Mouse (Mus musculus): ENCODE results near the gene Supt3.

The Supt3 gene

DNA sequence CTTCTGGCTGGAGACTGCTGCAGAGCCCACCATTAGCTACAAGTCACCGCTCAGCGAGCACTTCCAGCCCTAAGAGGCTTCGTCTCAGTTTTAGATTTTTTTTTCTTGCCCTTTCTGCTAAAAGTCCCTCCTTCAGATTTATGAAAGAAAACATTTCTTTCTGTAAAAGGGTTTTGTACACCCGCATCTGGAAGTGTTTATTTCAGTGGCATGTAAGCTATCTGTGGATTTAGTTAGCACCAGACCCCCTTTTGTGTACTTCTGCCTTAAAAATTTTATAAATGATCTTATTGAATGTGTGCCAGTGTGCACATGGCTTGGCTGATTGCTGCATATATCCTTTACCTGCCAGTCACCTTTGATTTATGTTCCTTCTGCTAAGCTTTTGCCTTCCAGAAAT lies 277.6 kb downstream of the Supt3 start:
- no peak for DNase-seq (ENCODE audit: low read depth, low spot score)

DNA sequence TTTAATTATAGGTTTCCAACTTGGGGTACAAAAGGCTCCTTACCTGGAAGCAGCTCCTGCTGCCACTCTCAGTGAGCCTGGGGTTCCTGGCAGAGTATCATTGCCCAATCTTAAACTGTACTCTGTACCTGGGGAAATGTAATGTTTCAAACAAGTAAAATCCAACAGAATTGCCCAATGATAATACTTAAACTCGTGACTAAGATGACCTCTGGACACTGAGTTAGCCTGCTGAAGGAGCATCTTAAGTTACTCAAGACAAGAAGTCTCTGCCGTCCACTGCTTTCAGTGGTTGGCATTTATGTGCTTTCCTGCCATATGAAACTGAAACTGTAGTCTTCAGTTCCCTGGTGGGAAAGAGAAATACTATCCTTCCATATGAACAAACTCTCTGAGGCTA lies 279.9 kb downstream of the Supt3 start:
- DNase-seq (ENCODE audit: low read depth, low spot score): no peak

DNA sequence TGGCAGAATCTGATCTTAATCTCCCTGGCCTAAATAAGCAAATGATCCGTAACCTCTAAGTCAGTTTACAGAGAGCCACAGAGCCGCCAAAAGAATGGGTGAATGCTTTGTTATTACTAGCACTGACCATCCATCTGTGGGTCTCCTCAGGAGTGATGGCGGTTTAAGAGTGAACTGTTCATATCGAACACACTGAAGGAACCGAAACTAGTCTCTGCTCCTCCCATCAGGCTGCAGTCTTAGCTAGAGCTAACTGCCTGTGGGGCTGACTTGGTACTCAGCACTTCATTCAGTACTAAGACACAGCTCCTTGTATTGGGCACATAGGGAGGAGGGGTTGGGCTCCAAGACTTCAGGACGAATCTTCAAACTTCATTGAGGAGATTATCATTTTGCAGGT lies 280.8 kb downstream of the Supt3 start:
- no peak for DNase-seq (ENCODE audit: low read depth, low spot score)

DNA sequence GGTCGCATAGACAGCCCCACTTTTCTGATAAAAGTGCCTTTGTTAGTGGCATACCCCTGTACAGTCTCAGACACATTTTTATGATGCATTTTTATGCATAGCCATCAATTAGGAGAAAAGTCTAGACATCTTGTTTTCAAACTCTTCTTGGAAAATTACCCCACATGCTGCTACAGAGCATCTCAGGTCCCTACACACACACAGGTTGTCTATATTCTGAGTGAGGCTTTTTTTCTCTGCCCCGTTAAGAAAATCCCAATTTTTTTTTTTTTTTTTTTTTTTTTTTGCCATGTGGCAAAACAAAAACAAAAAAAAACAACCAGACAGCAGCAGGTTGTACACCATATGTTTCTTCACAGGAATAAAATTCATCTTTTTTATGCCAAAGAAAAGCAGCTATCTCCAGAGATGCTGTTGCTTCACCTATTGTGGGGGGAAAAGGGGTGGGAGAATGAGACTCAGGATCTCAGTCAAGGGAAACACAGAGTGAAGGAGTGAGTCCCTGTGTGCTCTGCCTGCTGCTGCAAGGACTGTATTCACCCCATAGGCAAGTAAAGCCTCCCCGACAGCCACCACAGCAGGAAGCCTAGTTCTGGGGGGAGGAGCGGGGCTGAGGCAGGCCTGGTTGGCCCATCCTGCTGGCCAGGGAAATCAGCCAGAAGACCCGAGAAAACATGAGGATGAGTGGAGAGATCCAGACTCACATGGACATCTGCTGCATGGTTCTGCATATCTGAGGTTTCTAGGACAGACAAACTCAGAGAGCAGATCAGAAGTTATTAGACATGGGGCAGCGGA lies 281.8 kb downstream of the Supt3 start:
- no peak for DNase-seq (ENCODE audit: low read depth, low spot score)

DNA sequence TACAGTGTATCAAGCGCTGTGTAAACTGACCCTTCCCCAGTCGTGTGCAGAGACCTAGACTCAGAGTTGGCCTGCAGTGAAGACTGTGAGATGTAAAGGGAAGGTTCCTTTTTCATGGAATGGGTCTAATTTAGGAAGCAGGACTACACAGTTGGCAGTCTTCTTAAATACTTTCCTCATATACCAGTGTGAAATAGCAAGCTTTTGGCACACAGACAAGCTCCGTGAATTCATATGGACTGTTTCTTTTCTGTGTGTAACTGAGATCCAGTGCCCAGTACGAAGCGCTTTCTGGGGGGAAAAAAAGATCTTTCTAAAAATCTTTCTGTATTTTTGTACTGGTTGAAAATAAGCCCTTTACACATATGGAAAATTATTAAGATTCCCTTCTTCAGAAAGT lies 286.8 kb downstream of the Supt3 start:
- DNase-seq (ENCODE audit: low read depth, low spot score): no peak

DNA sequence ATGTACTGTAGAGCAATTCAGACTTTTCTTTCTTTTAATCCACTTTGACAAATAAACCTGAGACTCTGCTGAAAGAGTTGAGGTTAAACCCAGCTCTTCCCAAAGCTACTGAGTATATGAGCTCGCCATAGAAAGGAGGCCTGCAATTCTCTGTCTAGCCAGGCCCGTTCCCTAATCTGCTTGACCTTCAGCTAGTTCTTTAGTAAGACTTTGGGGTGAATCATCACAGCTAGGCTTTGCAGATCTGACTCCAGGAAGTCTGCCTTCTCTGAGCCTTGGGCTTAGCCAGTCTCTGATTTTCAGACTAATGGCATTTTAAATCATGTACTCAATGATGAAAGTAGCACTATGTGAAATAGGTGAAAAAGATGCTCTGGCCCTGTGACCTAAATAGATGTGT lies 288.5 kb downstream of the Supt3 start:
- DNase-seq (ENCODE audit: low read depth, low spot score): no peak

DNA sequence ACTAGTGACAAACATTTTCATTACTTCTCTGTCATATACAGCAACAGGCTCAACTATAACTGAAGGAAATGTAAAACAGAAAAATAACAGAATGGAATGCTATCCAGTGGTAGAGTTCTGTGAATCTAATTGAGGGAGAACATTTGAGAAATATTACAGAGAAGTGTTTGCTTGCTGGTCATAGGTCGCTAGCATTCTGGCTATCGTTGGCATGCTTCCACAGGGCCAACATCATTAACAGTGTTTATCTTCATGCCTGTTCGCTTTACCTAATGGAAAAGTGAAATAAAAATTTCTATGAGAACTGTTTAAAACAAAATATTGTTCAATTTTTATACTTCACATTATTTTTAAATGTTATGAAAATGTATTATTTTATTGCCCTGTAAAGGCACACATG lies 290.5 kb downstream of the Supt3 start:
- DNase-seq (ENCODE audit: low read depth, low spot score): no peak

DNA sequence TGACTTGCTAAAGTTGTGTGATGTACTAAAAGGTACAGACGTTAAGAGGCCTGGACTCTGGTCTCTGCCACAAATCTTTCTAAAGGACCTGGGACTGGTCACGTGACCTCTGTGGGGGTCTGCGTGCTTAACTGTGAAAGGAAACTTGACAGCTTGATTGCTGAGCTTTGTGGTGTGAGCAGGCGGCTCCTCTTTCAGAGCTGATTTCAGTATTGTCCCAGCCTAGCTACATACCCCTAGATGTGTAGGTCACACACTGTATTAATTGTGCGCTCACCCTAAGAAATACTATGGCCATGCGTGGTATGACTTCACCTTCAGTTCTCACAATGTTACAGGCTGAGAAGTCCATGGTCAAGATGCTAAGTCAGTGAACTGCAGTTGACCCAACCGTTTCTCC lies 291.4 kb downstream of the Supt3 start:
- DNase-seq (ENCODE audit: low read depth, low spot score): no peak

DNA sequence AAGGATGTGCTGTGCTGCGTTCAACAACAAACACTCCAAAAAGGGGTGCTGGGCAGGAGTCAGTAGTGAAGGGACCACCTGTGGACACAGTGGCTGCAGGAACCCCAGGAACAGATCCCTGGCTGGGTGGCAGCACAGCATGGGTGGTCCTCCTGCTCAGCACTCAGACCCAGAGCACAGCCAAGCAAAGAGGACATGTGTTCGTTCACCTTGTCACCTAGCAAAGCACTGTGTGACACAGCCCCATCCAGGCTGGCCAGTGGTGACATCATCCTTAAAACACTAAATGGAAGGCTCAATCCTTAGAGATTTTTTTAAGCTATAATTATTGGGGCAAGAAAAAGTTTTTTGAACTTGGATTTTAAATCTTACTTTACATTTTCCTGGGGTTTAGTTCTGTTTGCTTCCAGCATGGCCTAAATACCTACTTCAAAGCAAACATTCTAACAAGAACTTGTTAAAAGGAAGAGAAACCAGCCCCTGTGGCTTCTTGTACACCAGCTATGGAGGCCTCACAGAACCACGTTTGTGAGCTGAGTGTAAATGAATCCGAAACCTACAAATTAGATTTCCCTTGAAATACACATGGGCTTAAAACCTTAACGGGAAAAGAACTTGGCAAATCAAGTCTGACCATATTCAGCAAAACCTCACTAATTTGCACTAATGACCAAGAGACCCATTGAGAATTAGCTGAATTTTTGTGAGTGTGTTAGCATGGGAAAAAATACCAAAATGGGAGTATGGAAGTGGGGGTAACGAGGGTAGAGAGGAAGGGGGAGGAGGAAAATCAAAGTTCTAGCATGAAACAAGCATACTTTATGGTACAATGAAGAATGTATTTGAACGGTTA lies 295.8 kb downstream of the Supt3 start:
- DNase-seq (ENCODE audit: low read depth, low spot score): no peak

DNA sequence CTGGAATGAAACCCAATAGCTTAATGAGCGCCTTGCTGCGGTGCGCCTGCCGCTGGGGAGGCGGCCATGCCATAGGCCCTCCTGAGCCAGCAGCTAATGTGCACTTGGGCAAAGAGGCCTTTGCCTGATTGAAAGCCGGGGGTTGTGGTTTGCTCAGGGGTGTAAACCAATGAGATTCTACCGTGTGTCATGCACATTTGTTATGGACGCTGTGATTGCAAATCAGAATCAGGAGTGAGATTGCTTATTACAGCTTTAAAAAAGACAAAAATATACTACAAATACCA lies 296.3 kb downstream of the Supt3 start:
- DNase-seq (ENCODE audit: low read depth, low spot score): no peak

DNA sequence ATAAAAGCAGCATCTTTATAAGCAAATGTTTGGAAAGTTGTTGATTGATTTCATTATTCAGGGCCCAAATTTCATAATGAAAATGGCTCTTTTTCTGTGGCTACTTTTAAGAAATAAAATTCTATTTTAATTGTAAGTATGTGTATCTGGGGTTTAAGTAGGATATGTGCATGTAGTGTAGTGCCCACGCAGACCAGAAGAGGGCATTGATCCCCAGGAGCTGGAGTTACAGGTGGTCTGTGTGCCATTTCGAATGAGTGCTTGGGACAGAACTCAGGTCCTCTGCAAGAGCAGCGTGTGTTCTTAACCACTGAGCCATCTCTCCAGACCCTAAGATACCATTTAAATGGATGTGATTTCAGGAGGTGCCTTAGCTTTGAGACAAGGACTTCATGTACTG lies 296.8 kb downstream of the Supt3 start:
- no peak for DNase-seq (ENCODE audit: low read depth, low spot score)

DNA sequence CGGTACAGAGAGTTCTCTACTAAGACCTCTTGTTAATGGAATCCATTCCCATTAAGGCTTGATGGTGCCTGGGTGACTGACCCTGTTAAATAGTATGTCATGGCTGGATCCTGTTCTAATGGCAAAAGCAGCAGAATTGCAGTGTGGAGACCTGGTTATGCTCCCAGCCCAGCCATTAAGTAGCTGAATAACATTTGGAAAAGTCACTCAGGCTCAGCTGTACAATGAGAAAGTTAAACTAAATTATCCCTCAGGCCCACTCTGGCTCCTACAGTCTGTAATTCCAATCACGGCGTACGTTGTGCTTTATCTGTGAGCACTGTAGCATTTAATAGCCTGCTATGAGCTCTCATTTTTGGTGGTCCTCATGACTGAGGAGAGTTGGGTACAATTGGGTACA lies 300.0 kb downstream of the Supt3 start:
- DNase-seq (ENCODE audit: low read depth, low spot score): no peak

DNA sequence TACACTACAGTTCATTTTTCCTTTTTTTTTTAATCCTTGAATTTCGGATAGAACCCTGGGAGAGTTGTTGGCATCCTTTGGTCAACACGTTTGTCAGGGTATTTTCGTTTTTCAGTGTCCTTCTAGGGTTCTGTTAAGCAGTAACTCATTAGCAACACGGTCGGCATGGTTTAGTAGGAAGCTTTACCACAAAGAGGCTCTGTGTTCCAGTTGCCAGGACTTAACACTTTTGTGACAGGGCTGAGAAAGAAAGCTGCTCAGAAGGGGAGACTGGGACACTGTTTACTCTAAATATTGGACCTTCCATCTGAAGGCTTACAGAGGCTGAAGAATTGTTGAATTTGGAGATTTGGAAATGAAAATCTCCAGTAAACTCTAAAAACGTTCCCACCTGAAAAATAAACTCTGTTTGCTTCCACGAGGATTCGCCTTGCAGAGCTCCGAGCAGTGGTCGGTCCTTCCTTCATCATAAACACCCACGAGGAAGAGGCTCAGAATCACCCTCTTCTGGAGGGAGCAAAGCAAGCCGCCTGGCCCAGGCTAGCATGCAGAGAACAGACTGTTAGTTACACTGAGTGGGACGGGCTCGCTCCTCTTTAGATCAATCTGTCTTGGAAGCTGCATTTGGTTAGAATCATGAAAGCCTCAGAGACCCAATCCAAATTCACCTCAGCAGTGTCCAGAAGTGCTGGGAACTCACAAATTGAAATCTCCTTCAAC lies 301.1 kb downstream of the Supt3 start:
- DNase-seq (ENCODE audit: low read depth, low spot score): no peak

DNA sequence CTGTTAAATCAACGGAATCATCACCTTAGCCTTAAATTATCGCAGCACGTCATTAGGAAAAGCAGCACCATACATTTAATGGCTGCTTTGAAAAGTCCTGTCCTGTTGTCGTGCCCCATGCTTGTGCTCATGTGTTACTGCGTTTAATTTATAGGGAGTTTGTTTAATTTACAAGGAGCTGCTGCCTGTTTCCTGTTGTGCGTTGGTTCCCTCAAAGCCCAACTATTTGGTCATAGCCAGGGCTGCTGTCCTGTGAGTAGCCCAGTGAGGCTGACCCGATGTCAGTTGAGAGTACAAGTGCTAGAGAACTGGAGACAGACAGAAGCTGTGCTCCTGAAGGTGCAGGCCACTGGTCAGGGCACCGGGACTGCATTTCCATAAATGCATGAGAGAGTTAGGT lies 304.6 kb downstream of the Supt3 start:
- no peak for DNase-seq (ENCODE audit: low read depth, low spot score)

DNA sequence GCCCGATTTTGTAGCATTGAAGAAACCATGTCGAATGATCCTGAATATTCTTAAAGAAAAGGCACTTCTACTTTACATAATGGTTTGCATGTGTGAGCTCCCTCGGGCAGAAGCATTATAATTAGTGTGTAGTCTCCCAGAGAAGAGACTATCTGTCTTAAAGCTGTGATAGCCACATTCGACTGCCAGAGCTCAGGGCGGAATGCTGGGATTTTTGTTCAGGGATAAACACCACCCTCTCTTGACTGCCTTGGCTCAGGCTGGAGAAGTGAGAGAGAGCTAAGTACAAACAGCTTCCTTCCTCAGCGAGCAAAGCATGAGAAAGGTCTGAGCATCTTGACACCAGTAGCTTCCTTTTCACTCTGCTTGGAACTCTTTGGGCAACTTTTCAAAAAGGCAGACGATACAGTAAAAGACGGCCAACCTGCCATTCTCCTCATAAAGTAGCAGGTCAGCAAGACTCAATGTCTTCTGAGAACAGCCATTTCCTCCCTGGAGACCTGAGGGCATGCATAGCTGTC lies 305.1 kb downstream of the Supt3 start:
- no peak for DNase-seq (ENCODE audit: low read depth, low spot score)

DNA sequence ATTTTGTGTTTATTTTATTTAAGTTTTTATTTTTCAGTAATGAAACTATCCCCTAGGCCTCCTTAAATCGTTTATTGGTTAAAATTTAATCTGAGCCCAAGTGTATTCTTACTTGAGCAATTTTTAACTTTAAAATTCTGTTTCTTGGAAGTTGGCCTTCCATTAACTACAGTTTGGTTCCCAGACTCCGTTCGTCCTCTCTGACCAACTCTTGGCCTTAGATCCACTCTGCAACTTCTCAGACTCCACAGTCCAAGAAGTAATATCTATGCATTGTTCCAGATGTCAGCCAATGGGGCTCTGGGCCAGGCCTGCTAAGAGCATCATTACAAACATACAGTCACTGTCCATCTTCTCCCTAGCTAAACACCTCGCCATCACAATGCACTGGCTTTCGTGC lies 309.4 kb downstream of the Supt3 start:
- DNase-seq (ENCODE audit: low read depth, low spot score): no peak

DNA sequence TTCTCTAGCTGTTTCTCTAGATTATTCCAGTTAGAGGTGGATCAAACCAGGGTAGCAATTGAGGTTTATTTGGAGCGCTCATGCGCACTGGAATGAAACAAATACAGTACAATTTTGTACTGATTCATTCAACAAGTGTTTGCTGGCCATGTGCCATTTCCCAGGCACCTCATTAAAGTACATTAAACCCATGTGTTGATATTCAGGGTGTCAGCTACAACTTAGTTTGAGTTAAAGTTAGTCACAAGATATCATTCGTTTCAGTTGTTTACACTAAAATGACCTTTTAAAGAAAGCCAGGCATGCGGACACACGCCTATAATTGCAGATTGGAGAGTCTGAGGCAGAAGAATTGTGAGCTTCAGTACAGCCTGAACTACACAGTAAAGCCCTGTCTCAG lies 310.1 kb downstream of the Supt3 start:
- no peak for DNase-seq (ENCODE audit: low read depth, low spot score)

DNA sequence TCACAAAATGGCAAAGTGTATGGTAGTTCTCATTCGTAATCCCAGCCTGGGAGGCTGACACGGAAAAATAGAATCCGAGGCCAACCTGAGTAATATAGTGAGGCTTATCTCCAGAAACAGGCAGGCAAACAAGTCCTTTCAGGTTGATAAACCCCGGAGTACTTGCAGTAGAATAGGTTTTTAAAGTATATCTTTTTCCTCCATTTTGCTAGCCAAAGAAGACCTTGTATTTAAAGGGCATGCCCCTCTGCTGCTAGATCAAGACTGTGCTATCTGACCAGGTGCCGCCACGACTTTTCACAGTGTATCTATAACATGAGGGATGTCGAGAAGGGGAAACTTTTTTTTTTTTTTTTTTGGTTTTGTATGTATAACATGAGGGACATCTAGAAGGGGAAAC lies 324.1 kb downstream of the Supt3 start:
- DNase-seq (ENCODE audit: low read depth, low spot score): no peak

DNA sequence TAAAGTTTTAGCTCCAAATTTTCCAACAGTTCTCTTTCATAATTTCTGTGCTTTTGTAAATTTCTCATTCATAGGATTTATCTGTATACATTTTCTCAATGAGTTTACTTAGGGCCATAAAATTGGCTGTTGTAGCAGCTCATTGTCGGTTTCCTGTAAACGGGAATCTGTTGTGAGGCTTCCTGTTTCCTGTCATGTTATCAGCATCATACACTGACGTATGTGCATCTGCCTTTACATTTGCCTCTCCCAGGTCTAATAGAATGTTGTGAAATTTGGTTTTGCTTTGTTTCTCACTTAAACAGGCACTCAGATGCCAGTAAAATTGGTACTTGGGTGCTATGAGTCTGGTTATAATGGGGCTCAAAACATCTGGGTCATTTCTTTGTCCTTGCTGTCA lies 338.4 kb downstream of the Supt3 start:
- DNase-seq (ENCODE audit: low read depth, low spot score): peak; percentile 9

DNA sequence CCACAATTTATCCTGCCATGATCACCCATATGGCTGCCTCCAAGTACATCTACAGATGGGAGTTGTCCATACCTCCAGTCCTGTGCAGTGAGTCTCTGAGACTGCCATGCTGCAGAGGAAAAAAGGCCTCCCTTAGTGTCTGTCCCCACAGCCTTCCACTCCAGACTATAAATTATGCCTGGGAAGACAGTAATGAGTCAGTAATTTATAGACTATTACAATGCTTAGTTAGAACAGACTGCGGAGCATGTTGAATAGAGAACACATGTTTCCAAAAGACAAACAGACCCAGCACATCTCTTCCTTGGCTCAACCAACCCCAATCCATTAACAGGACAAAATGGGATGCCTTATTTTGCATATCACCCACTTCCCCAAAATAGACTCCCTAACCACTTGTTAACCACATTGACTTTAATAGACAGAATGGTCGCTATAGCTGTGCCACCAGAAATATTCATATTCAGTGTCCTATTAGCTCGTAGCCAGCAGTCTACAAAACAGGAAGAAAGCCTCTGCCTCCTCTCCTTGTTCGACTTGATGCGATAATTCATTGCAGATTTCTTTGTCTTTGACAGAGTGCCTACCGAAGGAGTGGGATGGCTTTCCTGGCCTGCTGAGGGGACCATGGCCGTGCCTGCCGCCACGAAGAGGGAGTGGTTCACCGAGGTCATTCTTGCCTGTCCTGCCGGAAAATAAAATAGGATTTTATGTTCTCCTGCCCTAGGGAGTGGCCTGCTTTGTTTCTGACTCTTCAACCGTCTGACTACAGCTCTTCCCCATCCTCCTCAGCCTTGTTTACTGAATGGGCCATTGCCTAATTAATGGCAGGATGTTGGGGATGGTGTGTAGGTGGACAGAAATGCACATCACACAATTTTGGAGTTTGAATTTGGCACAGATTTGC lies 341.9 kb downstream of the Supt3 start:
- peak; percentile 8 for DNase-seq (ENCODE audit: low read depth, low spot score)

DNA sequence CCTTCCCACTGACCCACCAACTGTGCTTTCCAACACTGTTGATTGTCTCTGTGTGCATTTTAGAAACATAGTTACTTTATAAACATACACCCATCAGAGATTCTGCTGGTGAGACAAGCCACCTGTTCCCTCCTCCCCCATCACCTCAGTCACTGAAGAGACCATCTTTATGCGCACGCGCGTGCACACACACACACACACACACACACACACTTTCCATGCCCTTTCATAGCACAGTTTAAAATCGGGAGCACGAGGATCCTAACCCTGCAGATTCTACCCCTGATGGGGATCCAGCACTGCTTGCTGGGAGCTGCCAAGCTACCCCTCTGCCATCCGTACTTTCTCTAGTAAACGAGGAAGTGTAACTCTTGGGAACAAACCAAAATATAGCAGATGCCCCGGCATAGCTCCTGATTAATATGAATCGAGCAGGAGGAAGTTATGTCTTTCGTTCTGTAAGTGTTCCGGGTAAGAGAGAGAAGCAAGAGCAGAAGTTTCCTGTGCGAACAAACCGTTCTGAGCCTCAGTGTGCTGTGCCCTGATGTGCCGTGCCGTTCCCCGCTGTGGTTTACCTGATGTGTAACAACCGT lies 342.8 kb downstream of the Supt3 start:
- DNase-seq (ENCODE audit: low read depth, low spot score): peak; percentile 75

Measured in CD4-positive helper T cell, adult 2 months (primary cell).